Mouse (Mus musculus) embryonic facial prominence, embryonic 11.5 days (tissue): Measurements from ENCODE around the gene BC030867. TPM values are rescaled to one million over a fixed set of nuclear protein-coding genes. Genes with fewer than 3 reads are reported as not detected.

ENCODE experiments used
- ATAC-seq: fragments of 200-750 bp; cut with Nextera tagmentation; replicated peaks from 2 replicates; pipeline ENCODE4 v1.8.0; 2017; ENCODE audit warnings: low read depth; ENCODE audit not compliant: insufficient number of reproducible peaks, low FRiP score, low TSS enrichment
- DNase-seq: peaks from one replicate; pipeline ENCODE4 v3.0.0-alpha.2; 2015; ENCODE audit warnings: low spot score
- H3K27ac ChIP-seq: fragments of 300-500 bp; sonication (generic); replicated peaks from 2 replicates; pipeline ENCODE4 v1.5.1; 2014; ENCODE audit warnings: mild to moderate bottlenecking, low read depth, low read length, control low read depth
- H3K27me3 ChIP-seq: fragments of 300-500 bp; sonication (generic); 2 replicates; pipeline ENCODE4 v1.6.1; 2014; ENCODE audit warnings: mild to moderate bottlenecking, low read length, moderate library complexity, mixed read lengths; ENCODE audit not compliant: control insufficient read depth, insufficient read depth
- H3K36me3 ChIP-seq: fragments of 300-500 bp; sonication (generic); replicated peaks from 2 replicates; pipeline ENCODE4 v1.6.1; 2014; ENCODE audit warnings: low read depth, mild to moderate bottlenecking, low read length, moderate library complexity, mixed read lengths; ENCODE audit not compliant: control insufficient read depth, insufficient read depth
- H3K4me1 ChIP-seq: fragments of 300-500 bp; sonication (generic); 2 replicates; pipeline ENCODE4 v1.6.1; 2014; ENCODE audit warnings: low read length, mixed read lengths; ENCODE audit not compliant: control insufficient read depth, insufficient read depth
- H3K4me2 ChIP-seq: fragments of 300-500 bp; sonication (generic); 2 replicates; pipeline ENCODE4 v1.6.1; 2014; ENCODE audit warnings: low read depth, mild to moderate bottlenecking, control low read depth, low read length, moderate library complexity
- H3K4me3 ChIP-seq: fragments of 300-500 bp; sonication (generic); 2 replicates; pipeline ENCODE4 v1.5.1; 2014; ENCODE audit warnings: low read depth, low read length, control low read depth
- H3K9ac ChIP-seq: fragments of 300-500 bp; sonication (generic); replicated peaks from 2 replicates; pipeline ENCODE4 v1.6.1; 2014; ENCODE audit warnings: mild to moderate bottlenecking, control low read depth, low read length
- H3K9me3 ChIP-seq: fragments of 300-500 bp; sonication (generic); replicated peaks from 2 replicates; pipeline ENCODE4 v1.6.1; 2016; ENCODE audit warnings: mild to moderate bottlenecking, low read length, inconsistent platforms, mixed read lengths; ENCODE audit not compliant: control insufficient read depth
- WGBS: fragments of 180-500 bp; shearing (Covaris S2); extraction: QIAGEN DNeasy Blood & Tissue Kit; methylation state at CpG from one replicate; pipeline ENCODE4 v1.1.7; 2014; 5-methylcytosine and 5-hydroxymethylcytosine counted together
- polyA plus RNA-seq: library from polyadenylated mRNA; unstranded; fragments of >200 nt; fragmentation: Nextera tagmentation; extraction: Ambion mirVana; gene quantifications from 2 replicates; pipeline ENCODE4 v1.2.1, GENCODE M21; 2014

BC030867 gene
- polyA plus RNA-seq, 1 experiment from 2014 or later: 20.8 TPM

- WGBS: 0% methylated on average over 63 of the region's 125 CpGs
- peak within 1 kb of the TSS; percentile 96 for H3K4me3 ChIP-seq
- H3K27me3 ChIP-seq: no peaks in the 10 kb centered on the region
- peaks cover under 1% of the 10 kb centered on the region for H3K36me3 ChIP-seq
- H3K27ac ChIP-seq: peak within 1 kb of the TSS; percentile 99
- DNase-seq (peak; percentile 99), ATAC-seq (peak; percentile 82)
- H3K4me1 ChIP-seq: peaks cover 6% of the 10 kb centered on the region; the same call in 1 of the 2 replicates
- H3K9ac ChIP-seq: peak within 1 kb of the TSS; percentile 89
- no peaks in the 10 kb centered on the region for H3K9me3 ChIP-seq
- peak within 1 kb of the TSS; percentile 87 for H3K4me2 ChIP-seq
Observed at GRCm38 (mm10) chr11:102296491-102297472, 48.1 kb downstream of the BC030867 start, which contains the start of gene Atxn7l3. Gene Atxn7l3, minus strand, starts transcription at chr11:102296631.

DNA sequence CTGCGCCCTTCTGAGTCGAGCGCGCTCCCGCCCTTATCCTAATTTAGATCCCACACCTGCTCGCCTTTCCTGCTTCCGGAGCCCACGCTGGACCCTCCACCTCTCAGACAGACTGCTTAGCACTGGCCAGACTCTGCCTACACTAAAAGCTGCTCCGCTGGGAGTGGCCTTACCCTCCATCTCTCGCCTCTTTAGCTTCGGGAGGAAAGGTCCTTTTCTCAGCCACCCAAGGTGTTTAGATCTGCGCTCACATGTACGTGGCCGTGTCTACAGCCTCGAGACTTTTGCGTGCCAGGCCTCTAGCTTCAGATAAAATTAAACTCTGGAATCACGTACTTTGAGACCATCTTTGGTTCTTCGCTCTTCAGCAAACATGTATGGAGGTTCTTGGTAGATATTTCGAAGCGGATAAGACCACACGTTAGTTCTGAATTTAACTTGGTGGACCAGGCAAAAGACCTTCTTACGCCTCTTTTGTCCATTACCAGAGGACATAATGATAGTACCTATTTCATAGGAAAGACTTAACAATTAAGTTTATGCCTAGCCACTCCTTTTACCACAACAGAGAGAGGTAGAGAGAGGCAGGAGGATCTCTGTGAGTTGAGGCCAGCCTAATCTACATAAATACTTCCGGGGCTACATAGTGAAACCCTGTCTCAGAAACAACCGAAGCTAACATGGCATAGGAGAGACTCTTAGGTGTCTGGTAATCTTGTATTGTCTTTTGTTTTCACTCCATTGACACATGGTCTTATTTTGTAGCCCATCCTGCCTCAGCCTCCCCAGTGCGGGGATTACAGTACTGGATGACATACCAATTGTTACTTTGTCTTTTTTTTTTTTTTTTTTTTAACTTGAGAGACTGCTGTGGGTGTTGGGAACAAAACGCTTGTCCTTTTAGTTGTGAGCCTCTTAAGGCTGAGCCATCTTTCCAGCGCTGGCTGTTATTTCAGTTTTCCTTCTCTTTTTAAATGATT, 49.2 kb downstream of the BC030867 start:
- peak overlapping the region; percentile 87 for H3K4me2 ChIP-seq
- peak; percentile 19 for DNase-seq
- H3K9me3 ChIP-seq: no peaks in the 10 kb centered on the region
- H3K27me3 ChIP-seq: no peaks in the 10 kb centered on the region
- H3K4me3 ChIP-seq: peak overlapping the region; percentile 96
- ATAC-seq: peak; percentile 20
- H3K27ac ChIP-seq: peak overlapping the region; percentile 99
- 27% methylated on average over 27 of the region's 27 CpGs for WGBS
- H3K36me3 ChIP-seq: no peaks in the 10 kb centered on the region; the same call in 1 of the 2 replicates
- H3K9ac ChIP-seq: peak overlapping the region; percentile 57
- H3K4me1 ChIP-seq: peaks cover 6% of the 10 kb centered on the region; the same call in 1 of the 2 replicates

GRCm38 (mm10) chr11:102299839-102300238, 51.2 kb downstream of the BC030867 start:
- ATAC-seq (no peak), DNase-seq (peak; percentile 80)
- 22% methylated on average over 1 of the region's 1 CpGs for WGBS
- Histone ChIP-seq H3K9me3 (no peaks in the 10 kb centered on the region), H3K27me3 (no peaks in the 10 kb centered on the region), H3K4me1 (peaks cover 6% of the 10 kb centered on the region; the same call in 1 of the 2 replicates), H3K4me3 (no peak overlapping the region), H3K36me3 (no peaks in the 10 kb centered on the region), H3K4me2 (no peak overlapping the region), H3K9ac (no peak overlapping the region), H3K27ac (no peak overlapping the region)

GRCm38 (mm10) chr11:102304141-102304540, 55.5 kb downstream of the BC030867 start:
- ATAC-seq: no peak

DNA sequence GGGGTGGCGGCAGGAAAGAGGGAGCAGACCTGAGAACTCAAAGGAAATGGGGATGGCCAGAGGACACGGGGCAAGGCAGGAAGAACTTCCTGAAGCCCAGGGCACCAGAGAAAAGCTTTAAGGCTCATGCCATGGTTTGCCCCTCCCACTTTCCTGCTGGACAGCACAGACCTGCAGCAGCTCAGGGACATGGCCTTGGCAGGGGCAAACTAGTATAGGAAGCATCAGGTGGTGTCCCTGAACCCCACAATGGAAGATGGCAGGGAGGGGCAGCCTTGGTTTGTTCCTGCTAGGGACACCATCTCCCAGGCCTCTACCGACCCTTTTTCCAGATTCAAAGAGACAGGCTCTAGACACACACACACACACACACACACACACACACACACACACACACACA, 56.7 kb downstream of the BC030867 start:
- no peak overlapping the region for H3K27ac ChIP-seq
- H3K4me3 ChIP-seq: no peak overlapping the region
- no peak overlapping the region for H3K4me2 ChIP-seq
- 61% methylated on average over 3 of the region's 3 CpGs for WGBS
- ATAC-seq (no peak), DNase-seq (no peak)
- no peak overlapping the region for H3K9ac ChIP-seq
- H3K4me1 ChIP-seq: no peaks in the 10 kb centered on the region; the same call in none of the 2 replicates
- H3K9me3 ChIP-seq: no peaks in the 10 kb centered on the region
- peaks cover 8% of the 10 kb centered on the region; the same call in 1 of the 2 replicates for H3K36me3 ChIP-seq
- H3K27me3 ChIP-seq: no peaks in the 10 kb centered on the region

More at GRCm38 (mm10) chr11:102304141-102304540, 55.5 kb downstream of the BC030867 start:
- Histone ChIP-seq H3K27me3 (no peaks in the 10 kb centered on the region), H3K4me1 (no peaks in the 10 kb centered on the region; the same call in 1 of the 2 replicates), H3K4me2 (no peak overlapping the region), H3K27ac (no peak overlapping the region), H3K9ac (no peak overlapping the region), H3K4me3 (no peak overlapping the region), H3K36me3 (peaks cover 8% of the 10 kb centered on the region; the same call in 1 of the 2 replicates), H3K9me3 (no peaks in the 10 kb centered on the region)
- no peak for DNase-seq
- 49% methylated on average over 2 of the region's 2 CpGs for WGBS

DNA sequence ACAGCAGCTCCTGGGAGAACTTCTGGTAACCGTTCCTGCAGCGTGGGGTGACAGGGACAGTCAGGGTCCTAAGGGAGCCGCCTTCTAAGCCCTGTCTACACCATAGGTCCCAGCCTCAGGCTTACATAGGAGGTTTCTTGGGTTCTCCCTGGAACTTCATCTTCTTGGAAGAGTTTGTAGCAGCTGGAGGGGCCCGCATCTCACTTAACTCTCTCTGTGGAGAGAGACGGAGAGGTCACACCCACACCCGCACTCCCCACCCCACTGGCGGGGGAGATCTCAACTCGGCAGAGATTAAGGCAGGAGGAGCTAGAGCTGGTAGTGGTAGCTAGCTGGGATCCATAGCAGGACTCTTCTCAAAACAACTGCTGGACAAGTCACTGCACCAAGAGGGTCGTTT, 59.4 kb downstream of the BC030867 start:
- DNase-seq (no peak), ATAC-seq (no peak)
- no peak overlapping the region for H3K27ac ChIP-seq
- H3K27me3 ChIP-seq: no peaks in the 10 kb centered on the region
- H3K9ac ChIP-seq: no peak overlapping the region
- no peak overlapping the region for H3K4me3 ChIP-seq
- H3K36me3 ChIP-seq: peaks cover 8% of the 10 kb centered on the region; the same call in 1 of the 2 replicates
- WGBS: 85% methylated on average over 9 of the region's 9 CpGs
- H3K9me3 ChIP-seq: no peaks in the 10 kb centered on the region
- no peak overlapping the region for H3K4me2 ChIP-seq
- peaks cover 5% of the 10 kb centered on the region for H3K4me1 ChIP-seq

- H3K4me1 ChIP-seq: peaks cover 5% of the 10 kb centered on the region
- H3K27ac ChIP-seq: peak overlapping the region; percentile 4; the same call in 1 of the 2 replicates
- peak overlapping the region; percentile 19 for H3K9ac ChIP-seq
- no peaks in the 10 kb centered on the region for H3K9me3 ChIP-seq
- WGBS: under 1% methylated on average over 27 of the region's 27 CpGs
- DNase-seq (peak; percentile 98), ATAC-seq (peak; percentile 86)
- peak overlapping the region; percentile 32 for H3K4me2 ChIP-seq
- peak overlapping the region; percentile 23 for H3K4me3 ChIP-seq
- H3K27me3 ChIP-seq: no peaks in the 10 kb centered on the region
- peaks cover 8% of the 10 kb centered on the region; the same call in 1 of the 2 replicates for H3K36me3 ChIP-seq
Observed at GRCm38 (mm10) chr11:102308979-102309378, 60.3 kb downstream of the BC030867 start.
